Mouse (Mus musculus): Measurements from ENCODE around the gene Prdm12. TPM values are rescaled to one million over a fixed set of nuclear protein-coding genes. Genes with fewer than 3 reads are reported as not detected.

Prdm12 gene
- not detected for polyA plus RNA-seq (2014; fragmentation: Illumina TruSeq; extraction: RNeasy Lipid Tissue Mini Kit (QIAGEN cat#74804); ENCODE audit: low read depth, low replicate concordance)

GRCm38 (mm10) chr2:31639901-31640608 is at the start of gene Prdm12:
Prdm12 (plus strand) TSS chr2:31640037.

DNA sequence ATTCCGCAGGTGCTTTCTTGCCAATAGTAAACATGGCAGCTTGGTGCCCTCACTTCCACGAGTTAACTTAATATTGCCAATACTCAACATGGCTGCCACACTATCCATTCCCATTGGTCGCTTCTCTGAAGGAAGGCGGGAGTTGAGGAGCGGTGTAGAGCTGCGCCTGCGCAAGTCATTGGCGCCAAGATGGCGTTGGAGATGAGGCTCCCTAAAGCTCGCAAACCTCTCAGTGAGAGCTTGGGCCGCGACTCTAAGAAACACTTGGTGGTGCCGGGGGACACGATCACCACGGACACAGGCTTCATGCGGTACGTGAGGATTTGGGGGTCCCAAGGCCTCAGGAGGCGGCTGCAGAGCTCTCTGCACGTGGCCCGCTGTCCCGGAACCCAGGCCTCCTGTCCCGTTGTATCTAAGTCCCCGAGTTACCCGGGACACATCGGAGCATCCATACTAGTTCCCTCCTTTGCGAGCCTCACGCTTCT is 30.8 kb downstream of the Prdm12 start, which contains the start of gene Exosc2:
Gene Exosc2, plus strand, starts transcription at position 165 of the 485 bp plus-strand sequence.

GRCm38 (mm10) chr2:31688074-31688925 is 48.5 kb downstream of the Prdm12 start, which contains the start of gene Abl1:
Abl1 (plus strand) TSS chr2:31688376.

Other genes starting within 250 kb of the Prdm12 start
- 6.1 TPM for gene Ass1, start 169.8 kb upstream of the Prdm12 start, polyA plus RNA-seq (2014; fragmentation: Illumina TruSeq; extraction: RNeasy Lipid Tissue Mini Kit (QIAGEN cat#74804); ENCODE audit: low read depth, low replicate concordance)
- gene Fubp3, start 67.4 kb upstream of the Prdm12 start, polyA plus RNA-seq (2014; fragmentation: Illumina TruSeq; extraction: RNeasy Lipid Tissue Mini Kit (QIAGEN cat#74804); ENCODE audit: low read depth, low replicate concordance), result 11.9 TPM
- gene Exosc2, start 30.7 kb downstream of the Prdm12 start, polyA plus RNA-seq (2014; fragmentation: Illumina TruSeq; extraction: RNeasy Lipid Tissue Mini Kit (QIAGEN cat#74804); ENCODE audit: low read depth, low replicate concordance), result 7.4 TPM
- gene Abl1, start 48.3 kb downstream of the Prdm12 start, polyA plus RNA-seq (2014; fragmentation: Illumina TruSeq; extraction: RNeasy Lipid Tissue Mini Kit (QIAGEN cat#74804); ENCODE audit: low read depth, low replicate concordance), result 39.9 TPM
- gene Qrfp, start 170.5 kb downstream of the Prdm12 start, polyA plus RNA-seq (2014; fragmentation: Illumina TruSeq; extraction: RNeasy Lipid Tissue Mini Kit (QIAGEN cat#74804); ENCODE audit: low read depth, low replicate concordance), result not detected
- not detected for gene Fibcd1, start 206.0 kb downstream of the Prdm12 start, polyA plus RNA-seq (2014; fragmentation: Illumina TruSeq; extraction: RNeasy Lipid Tissue Mini Kit (QIAGEN cat#74804); ENCODE audit: low read depth, low replicate concordance)
- 1.1 TPM for gene Lamc3, start 247.3 kb downstream of the Prdm12 start, polyA plus RNA-seq (2014; fragmentation: Illumina TruSeq; extraction: RNeasy Lipid Tissue Mini Kit (QIAGEN cat#74804); ENCODE audit: low read depth, low replicate concordance)

Measured in testis, adult 10 weeks (tissue).